Mouse (Mus musculus) left cerebral cortex, postnatal 14 days (tissue): ENCODE results near the gene Bicra. TPM values are rescaled to one million over a fixed set of nuclear protein-coding genes. Genes with fewer than 3 reads are reported as not detected.

ENCODE experiments used
- DNase-seq, 2 experiments: peaks; one replicate each; pipeline ENCODE4 v3.0.0; 2021 to 2022; ENCODE audit warnings: low spot score in 2 of 2, mixed read lengths in 1 of 2
- intact Hi-C: fragments of 180-260 bp; cut with DNase I; formaldehyde crosslinking; loops from one replicate; pipeline ENCODE4 v1.15.1; 2025
- total RNA-seq, 2 experiments: library from RNA; stranded (reverse); gene quantifications; 2 replicates each; pipeline ENCODE4 v1.2.3; 2021

Gene Bicra
- total RNA-seq, 2 experiments from 2014 or later = 14.6 to 16.9 TPM

- intact Hi-C loops = no loop called here
- no peak for DNase-seq
Measured at GRCm38 (mm10) chr7:16050600-16050999, 2.9 kb upstream of the Bicra start.

- intact Hi-C loops = no loop called here
- DNase-seq = no peak
Measured at GRCm38 (mm10) chr7:16049576-16049915, 1.8 kb upstream of the Bicra start.

- DNase-seq = peak in 1 of 2 experiments; percentile 24
- intact Hi-C loops = no loop called here
Measured at GRCm38 (mm10) chr7:16048675-16049575, 1.2 kb upstream of the Bicra start.

DNA sequence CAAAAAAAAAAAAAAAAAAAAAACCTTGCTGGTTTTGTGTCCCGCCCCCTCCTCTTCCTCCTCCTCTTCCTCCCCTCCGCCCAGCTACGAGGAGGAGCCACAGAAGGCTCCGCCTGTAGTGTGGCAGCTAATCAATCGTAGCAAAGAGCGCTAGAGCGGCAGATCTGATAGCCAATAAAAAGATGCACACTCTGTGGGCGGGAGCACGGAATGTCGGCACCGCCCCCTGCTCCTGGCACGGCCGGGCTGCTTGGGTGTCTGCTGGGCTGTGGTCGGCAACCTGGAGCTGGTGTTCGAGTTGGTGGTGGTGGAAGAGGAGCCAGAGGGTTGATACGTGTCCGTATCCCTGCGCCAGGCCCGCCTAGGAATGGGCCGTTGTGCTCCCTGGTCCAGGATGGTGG is 443 bp upstream of the Bicra start:
- peak; percentile 98 to 99 for DNase-seq
- intact Hi-C loops = no loop called here

- DNase-seq = peak; percentile 69 to 78
- intact Hi-C loops = no loop called here
Measured at GRCm38 (mm10) chr7:16046481-16047337, 1.0 kb downstream of the Bicra start.

DNA sequence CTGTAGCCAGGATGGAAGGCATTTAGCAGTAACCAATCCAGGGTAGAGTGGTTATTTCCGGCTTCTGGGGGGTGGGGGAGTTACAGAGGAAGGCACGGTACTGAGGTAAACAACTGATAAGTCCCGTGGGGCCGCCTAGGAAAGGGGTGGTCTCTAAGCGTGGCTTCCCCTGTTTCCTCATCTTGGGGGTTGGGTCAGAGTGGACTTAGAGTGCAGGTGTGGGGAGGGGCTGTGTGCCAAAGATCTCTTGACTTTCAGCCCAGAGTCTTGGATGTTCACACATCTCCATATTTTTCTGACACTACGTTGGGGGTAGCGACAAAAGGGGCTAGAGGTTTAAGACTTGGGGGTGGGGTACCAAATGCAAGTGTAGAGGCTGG is 1.6 kb downstream of the Bicra start:
- intact Hi-C loops = no loop called here
- DNase-seq = peak in 1 of 2 experiments; percentile 36

DNA sequence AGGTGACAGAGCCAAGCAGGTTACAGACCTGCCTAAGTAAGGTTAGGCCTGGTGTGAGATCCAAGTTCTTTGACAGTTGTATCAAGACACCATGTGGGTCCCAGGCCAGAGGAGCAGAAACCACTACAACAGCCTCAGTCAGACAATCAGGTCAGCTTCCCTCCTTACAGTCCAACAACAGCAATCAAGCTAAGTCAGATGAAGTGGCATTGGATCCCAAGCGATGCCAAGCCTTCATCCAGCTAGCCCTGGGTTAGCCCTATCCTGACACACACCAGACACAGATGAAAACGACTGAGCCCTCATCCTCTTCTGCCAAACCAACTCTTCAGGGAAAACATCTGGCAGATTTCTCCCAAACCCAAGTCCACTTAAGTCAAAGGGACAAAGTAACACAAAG is 2.2 kb downstream of the Bicra start:
- no peak for DNase-seq
- intact Hi-C loops = no loop called here

- intact Hi-C loops = no loop called here
Measured at GRCm38 (mm10) chr7:16044531-16044930, 3.2 kb downstream of the Bicra start.

GRCm38 (mm10) chr7:16043861-16044435 is 3.8 kb downstream of the Bicra start:
- intact Hi-C loops = no loop called here
- DNase-seq = no peak

More at GRCm38 (mm10) chr7:16044531-16044930, 3.2 kb downstream of the Bicra start:
- no peak for DNase-seq

GRCm38 (mm10) chr7:16042850-16043775 is 4.6 kb downstream of the Bicra start:
- intact Hi-C loops = no loop called here
- no peak for DNase-seq

- no peak for DNase-seq
- intact Hi-C loops = no loop called here
Measured at GRCm38 (mm10) chr7:16041208-16041607, 6.5 kb downstream of the Bicra start.

- no peak for DNase-seq
- intact Hi-C loops = no loop called here
Measured at GRCm38 (mm10) chr7:16039363-16039762, 8.4 kb downstream of the Bicra start.

DNA sequence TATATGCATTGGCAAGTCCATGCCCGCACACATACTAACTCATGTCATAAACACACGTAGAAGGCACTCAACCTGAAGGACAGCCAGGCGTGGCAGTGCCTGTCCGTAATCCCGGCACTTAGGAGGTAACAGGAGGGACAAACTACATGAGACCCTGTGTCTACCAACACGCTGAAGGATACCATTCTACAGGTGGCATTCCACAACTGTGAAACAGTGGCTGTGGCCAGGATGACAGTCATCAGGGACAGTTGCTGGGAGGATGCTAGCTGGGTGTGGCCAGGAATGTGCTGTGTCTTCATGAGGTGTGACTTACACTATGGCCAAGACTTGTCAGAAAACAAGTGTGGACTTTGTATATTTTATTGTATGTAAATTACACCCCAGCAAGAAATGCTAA is 10.7 kb downstream of the Bicra start:
- DNase-seq = no peak
- intact Hi-C loops = no loop called here

DNA sequence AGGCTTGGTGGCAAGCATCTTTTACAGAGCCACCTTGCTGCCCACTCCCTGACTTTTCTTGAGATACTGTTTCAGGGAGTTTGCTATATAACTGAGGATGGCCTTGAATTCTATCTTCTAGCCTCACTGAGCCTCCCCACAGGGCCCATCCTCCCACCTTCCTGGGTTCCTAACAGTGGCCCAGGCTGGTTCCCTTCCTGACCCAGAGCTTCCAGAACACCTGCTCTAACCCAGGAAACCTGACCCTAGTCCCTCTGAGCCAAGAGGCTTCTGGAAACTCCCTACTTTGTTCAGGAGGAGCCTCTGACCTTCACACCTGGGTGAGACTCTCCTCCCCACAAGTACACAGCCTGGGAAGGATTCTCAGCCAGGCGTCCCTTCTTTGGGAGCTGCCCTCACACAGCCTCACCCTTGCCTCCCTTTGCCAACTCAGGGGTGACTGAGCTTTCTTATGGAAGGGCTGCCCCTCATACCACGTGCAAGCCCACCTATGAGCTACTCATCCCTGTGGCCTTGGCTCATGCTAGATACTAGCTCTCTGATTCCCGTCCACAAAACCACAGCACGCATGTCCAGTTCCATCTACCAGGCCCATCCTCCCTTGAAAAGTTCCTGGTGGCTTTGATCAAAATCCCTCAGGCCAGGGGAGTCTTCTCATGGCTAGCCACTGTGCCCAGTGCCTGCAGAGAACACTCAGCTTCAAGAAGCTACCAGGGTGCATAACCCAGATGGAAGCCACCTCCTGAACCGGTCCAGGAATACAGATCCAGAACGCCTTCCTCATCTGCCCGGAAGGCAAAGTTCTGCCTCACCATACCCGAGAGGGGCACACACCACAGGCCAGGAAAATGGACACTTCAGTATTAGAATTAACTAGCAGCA is 13.9 kb downstream of the Bicra start:
- no peak for DNase-seq
- intact Hi-C loops = no loop called here

GRCm38 (mm10) chr7:16033059-16033458 is 14.7 kb downstream of the Bicra start:
- no peak for DNase-seq
- intact Hi-C loops = no loop called here

- no peak for DNase-seq
- intact Hi-C loops = no loop called here
Measured at GRCm38 (mm10) chr7:16031072-16031471, 16.6 kb downstream of the Bicra start.

- peak; percentile 60 to 67 for DNase-seq
Measured at GRCm38 (mm10) chr7:16028102-16028927, 19.4 kb downstream of the Bicra start.

More at GRCm38 (mm10) chr7:16028102-16028927, 19.4 kb downstream of the Bicra start:
- intact Hi-C loops = no loop called here
